Mouse (Mus musculus) 3T3-L1 (cell line): ENCODE results near the gene Grin2d.
"Not testable (repeated sequence)": the region's sequence is repeated elsewhere in the genome, so short reads cannot be mapped to it uniquely, and the experiment has no call there.

Source experiments
- DNase-seq: peaks from one replicate; pipeline ENCODE4 v3.0.0-alpha.2; 2015; ENCODE audit warnings: low read depth, low spot score

The Grin2d gene

GRCm38 (mm10) chr7:45878278-45878677 lies at the start of gene Grin2d:
TSS of gene Grin2d (minus strand) at chr7:45878378.
- not testable (repeated sequence) for DNase-seq

GRCm38 (mm10) chr7:45924429-45924816 lies 46.2 kb upstream of the Grin2d start:
- DNase-seq: no peak

GRCm38 (mm10) chr7:45923762-45924428 lies 45.7 kb upstream of the Grin2d start, which contains the start of gene Ccdc114:
TSS of gene Ccdc114 (plus strand) at chr7:45924072.
- peak; percentile 48 for DNase-seq

- peak; percentile 90 for DNase-seq
Observed at GRCm38 (mm10) chr7:45922928-45923761, 45.0 kb upstream of the Grin2d start.

DNA sequence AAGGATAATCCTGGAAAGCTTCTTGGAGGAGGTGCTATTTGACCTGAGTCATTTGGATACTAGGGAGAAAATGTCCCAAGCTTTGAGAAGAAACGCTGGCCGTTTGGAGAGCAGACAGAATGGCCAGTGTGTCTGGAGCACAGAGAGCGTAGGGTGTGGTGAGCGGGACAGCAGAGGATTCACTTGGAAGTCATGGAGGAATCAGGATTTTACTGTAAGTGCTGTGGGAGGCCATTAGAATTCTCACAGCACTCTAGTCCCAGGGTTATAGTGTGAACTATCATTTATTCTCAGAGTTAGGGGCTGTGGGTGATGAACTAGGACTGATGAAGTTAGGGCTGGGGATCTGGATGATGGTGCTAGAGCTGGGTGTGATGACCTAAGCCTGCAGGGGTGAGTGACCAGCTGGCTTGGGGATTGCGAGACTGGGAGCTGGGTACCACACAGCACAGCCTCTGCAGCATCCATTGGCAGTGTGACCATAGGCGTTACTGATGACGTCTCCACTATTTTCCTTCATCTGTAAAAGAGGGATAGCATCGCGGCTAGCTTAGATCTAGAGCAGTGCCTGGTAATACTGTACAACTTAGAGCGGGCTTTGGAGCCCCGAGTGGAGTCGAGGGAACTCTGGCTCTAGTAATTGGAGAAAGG lies 43.9 kb upstream of the Grin2d start:
- DNase-seq: peak; percentile 18

DNA sequence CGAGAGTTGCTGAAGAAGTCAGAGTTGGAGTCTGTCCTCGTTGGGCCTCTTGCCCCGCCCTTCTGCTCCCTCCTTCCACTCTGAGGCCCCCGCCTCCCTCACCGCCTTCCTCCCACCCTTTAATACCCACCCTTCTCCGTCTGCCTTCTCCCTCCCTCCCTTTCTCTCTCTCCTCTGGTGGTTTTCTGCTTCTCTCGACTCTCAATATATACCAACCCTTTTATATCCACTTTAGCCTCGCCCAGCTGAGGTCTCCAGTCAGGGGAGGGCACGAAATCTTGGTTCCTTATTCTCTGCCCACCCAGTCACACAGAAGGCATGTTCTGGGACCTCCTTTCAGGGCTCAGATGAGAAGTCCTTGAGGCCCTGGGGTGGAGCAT lies 43.1 kb upstream of the Grin2d start, which contains the start of gene Emp3:
Gene Emp3 (minus strand): TSS at position 163 of the 380 bp plus-strand sequence.
- peak; percentile 84 for DNase-seq

DNA sequence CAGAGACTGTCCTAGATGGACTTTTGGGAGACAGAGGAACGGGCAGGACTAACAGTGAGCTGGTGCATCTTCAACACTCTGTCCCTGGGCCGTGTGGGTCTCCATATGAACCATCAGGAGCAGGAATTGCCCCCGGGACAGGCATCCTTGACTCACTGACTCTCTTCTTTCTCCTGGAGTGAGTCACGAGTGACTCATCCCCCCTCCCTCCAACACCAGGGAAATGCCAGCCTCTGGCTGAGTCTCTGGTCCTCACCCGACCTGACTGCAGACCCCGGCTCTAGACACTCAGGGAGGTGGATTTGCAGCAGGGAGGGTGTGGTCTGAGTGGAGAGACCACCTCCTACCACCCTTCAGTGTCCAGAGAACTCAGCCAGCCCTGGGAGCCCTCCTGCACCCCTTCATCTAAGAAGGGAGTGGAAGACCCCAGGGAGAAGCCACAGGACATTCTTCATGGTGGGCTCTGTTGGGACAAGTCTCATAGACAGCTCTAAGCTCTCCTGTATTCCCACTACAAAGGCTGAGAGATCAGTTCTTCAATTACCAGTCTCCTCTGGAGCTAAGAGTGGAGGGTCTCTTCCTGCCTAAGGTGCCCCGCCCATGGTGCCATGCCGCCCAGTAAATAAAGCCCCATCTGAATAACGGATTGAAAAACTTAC lies 42.5 kb upstream of the Grin2d start:
- DNase-seq: peak; percentile 94

DNA sequence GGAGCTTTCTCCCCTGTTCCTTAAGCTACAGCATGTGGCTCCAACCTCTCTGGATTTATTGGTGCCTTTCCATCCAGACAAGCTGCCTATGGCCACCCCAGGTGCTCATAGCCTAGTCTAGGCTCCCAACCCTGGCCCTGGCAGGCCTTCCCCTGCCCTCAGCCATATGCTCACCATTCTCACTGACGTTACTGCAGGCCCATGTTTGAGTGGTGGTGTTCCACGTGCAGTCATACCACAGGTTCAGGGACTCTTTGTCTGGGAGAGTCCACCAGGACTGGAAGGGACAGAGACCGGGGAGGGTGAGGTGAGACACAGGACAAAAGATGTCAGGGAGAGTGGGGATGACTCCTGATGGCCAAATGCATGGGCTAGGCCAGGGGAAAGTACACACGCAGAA lies 41.6 kb upstream of the Grin2d start:
- peak; percentile 14 for DNase-seq

GRCm38 (mm10) chr7:45919083-45919671 lies 41.0 kb upstream of the Grin2d start:
- peak; percentile 20 for DNase-seq

DNA sequence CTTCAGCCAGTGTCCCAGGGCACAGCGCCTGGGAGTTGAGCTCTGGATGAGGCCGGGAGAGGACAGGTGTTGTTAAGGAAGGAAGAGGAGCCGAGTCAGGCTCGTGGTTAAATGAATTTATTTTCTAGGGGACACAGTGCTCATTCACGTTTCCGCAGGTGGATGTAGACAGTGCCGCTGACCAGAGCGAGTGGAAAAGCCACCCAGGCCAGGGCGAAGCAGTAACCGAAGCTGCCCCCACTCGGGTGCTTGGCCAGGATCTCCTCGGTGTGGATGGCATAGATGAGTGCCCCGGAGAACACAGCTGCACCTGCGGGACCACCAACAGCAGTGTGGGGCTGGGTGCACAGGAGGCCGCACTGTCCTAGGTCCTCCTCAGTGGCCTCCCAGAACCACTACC lies 39.7 kb upstream of the Grin2d start:
- DNase-seq: no peak

DNA sequence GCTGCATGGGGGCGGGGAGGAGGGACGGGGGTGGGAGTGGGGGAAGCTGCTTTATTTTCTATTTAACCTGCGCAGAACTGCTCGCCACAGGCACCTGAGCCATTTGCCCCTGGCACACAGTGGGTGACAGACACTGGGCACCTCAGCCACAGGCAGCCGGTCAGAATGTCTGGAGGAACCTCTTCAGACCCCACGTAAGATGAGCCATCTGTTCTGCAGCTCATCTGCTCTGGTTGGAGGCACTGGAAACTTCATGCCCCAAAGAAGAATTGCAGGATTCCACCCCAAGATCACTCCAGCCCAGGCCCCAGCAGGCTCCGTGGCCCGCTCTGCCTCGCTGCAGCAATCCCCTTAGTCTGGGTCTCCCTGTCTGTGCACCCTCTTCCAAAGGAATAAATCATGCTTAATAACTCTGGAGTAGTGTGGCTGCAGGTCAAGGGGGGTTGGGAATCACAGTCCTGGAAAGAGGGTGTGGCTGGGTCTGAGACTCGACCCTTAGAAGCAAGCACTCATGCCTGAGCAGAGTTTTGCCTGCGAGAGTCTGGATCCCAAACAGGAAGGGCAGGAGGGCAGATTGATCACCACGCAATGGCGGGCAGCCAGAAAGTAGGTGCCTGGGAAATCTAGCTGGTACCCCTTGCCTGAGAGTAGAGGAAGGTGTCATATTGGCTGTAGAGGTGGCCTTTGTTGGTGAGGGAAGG lies 39.0 kb upstream of the Grin2d start:
- no peak for DNase-seq

DNA sequence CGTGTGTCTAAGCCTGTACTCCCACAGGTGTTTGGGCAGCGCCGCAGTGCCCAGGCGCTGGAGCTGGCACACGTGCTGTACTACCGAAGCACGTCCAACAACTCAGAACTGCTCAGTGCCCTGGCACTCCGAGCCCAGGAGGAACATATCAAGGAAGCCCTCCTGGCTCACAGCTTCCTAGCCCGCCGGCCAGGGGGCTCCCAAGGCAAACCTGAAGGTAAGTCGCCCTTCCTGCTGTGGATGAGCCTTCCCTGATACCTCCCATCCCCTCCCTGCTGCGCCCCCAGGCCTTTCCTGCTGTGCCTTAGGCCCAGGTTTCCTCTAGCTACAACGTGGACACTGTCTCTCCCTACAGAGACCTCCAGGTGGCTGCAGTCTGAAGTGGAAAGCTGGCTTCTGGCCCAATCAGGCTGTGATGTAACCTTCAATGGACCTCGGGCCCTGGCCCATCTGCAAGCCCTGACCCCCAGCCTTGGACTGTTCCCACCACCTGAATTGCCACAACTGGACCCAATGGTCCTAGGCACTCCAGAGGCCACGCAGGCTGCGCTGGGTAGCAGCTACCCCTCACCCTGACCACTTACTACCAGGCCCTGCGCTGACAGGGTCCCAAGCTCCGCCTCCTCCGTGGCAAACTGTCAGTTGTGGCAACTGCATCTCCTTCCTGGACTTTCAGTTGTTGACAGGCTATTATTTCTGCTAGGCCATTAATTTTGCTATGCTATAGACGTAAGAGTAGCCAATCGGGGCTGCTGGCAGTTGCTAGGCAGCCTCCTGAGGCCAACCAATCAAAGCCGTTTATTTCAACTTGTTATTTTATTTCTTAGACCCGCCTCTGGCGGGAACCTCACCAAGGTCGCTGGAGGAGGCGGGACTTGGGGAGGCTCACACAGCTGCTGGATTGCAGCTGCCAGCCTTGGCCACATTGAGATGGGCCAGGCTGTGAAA lies 38.2 kb upstream of the Grin2d start:
- DNase-seq: peak; percentile 58

- no peak for DNase-seq
Observed at GRCm38 (mm10) chr7:45915011-45915410, 36.8 kb upstream of the Grin2d start.

DNA sequence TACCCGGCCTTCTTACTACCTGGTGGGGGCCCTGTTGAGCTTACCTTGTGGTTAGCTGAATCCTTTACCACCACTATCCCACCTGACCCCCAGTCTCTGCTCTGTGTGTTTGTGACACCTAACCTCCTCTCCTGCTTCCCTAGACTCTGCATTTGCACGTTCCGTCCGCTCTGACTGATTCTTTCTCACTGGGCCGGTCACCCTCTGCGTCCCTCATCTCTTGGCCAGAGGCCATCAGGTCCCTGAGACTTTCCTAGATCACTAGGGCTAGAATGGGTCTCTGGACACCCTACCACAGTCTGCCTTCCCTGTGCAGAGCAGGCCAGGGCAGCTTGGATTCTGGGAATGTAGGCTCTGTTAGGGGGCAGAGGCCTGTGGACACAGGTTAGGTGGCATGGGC lies 35.9 kb upstream of the Grin2d start:
- DNase-seq: no peak

- DNase-seq: no peak
Observed at GRCm38 (mm10) chr7:45909145-45909544, 31.0 kb upstream of the Grin2d start.

- DNase-seq: no peak
Observed at GRCm38 (mm10) chr7:45908384-45908783, 30.2 kb upstream of the Grin2d start.

GRCm38 (mm10) chr7:45906622-45907021 lies 28.4 kb upstream of the Grin2d start:
- DNase-seq: no peak

- DNase-seq: peak; percentile 7
Observed at GRCm38 (mm10) chr7:45902481-45903002, 24.4 kb upstream of the Grin2d start.

- DNase-seq: peak; percentile 49
Observed at GRCm38 (mm10) chr7:45901562-45901961, 23.4 kb upstream of the Grin2d start.
